Mouse (Mus musculus) brain, adult 10 weeks (tissue): ENCODE measurements around the gene Mapk11. TPM values are rescaled to one million over a fixed set of nuclear protein-coding genes. Genes with fewer than 3 reads are reported as not detected.

Experiments
- polyA plus RNA-seq: library from polyadenylated mRNA; stranded (reverse); fragments of 350-450 nt; fragmentation: Illumina TruSeq; extraction: RNeasy Lipid Tissue Mini Kit (QIAGEN cat#74804); gene quantifications from one replicate; pipeline ENCODE4 v1.2.3, GENCODE M21; 2015; ENCODE audit warnings: low read depth, low replicate concordance

The Mapk11 gene
- 51.9 TPM for polyA plus RNA-seq

DNA sequence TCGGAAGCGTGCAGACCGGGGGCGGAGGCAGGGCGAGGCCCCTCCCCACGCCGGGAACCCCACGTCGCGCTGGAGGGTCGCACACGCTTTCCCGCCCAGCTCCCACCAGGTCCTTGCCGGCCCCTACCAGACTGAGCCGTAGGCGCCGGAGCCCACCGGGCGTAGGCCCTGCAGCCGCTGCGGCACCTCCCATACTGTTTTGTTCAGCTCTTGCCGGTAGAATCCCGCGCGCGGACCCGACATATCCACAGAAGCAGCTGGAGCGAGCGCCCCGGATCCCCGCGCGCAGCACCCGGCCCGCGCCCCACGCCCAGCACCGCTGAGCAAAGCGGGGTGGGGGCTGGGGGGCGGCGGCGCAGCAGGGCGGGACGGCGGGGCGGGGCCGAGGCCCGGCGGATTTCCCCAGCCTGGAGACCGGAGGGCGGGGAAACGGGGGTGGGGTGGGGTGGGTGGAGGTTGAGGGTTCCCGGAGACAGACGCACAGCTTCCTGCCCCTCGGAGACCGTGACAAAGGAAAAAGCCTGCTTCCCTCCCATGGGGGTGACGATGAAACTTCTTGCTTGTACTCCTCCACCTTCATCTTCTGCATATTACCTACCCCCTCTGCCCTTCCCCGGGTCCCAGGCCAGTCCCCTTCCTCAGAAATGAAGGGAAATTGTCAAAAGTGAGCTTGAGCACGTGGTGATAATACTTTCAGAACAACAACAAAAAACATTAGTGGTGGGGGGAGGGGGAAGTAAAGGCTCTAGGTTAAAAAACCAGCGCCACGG is at the start of gene Mapk11:
Gene Mapk11 (minus strand): TSS at position 358 of the 770 bp plus-strand sequence.

DNA sequence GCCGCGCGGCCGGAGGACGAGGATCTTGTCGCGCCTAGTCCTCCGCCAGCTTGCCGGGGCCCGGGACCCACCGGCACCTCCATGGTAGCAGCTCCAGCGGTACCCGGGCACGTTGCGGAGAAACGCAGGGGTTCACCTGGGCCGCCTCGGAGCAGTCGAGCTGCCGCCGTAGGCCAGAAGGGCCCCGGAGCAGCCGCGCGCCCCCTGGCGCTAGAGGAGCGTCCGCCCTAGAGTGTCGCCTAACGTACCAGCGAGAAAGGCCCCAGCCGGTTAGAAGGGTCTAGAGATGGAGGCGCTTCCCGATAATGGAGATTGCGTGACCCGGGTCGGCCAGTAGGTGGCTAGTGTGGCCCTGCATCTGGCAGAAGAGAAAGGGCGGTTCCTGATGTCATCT is 46.9 kb upstream of the Mapk11 start, which contains the start of gene Dennd6b:
Gene Dennd6b (minus strand): TSS at position 184 of the 394 bp plus-strand sequence.

DNA sequence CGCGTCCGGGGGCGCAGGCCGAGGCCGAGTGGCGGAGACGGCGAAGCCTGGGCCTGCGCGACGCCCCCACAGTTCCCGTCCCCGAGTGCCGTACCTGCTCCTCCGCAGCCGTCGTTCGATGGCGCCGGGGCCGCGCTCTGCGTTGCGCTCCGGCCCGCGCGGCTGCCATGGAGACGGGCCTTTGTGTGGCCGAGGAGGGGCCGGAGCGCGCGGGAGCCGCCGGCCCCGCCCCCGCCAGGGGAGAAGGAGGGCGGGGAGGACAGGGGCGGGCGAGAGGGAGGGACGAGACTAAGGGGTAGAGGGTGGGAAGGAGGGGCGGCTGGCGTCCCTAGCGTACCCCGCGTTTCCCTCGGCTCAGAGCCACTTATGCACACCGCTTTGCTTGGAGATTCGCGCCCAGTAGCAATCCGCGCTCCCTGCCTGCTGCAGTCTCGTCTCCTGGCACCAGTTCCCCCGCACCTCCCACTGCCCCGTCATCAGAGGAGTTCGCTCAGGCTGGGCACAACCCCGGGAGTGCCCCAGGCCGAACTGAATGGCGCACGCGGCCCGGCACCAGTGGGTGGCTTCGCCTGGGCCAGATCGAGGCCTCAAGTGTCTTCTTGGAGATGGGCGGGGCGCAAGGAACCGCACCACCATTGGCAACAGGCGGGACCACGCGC is 31.3 kb upstream of the Mapk11 start, which contains the start of gene Plxnb2:
Gene Plxnb2 (minus strand): TSS at position 218 of the 659 bp plus-strand sequence.

DNA sequence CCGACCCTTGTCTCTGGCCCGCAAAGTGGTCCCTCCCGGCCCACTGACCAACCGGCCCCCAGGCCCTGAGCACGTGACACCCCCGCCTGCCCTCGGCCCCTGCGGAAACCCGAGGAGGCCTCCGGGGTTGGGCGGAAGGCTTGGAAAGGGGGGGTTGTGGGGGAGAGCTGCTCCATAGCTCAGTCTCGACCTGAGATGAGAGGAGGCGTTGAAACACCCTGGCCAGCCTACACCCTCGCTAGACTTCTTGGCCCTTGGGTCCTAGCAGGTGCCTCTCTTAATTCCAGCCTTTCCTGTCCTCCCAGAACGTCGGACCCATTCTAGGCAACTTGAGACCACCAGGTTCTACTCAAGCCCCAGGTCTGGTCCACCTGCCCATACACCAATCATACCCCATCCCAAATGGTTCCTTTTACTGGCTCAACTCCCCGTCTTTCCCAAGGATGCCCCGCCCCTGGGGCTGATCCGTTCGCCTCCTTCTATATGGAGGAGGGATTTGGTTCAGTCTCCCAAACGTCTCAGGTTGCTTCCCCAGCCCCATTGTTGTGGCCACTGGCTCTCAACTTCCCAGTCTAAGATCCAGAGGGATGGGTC is 8.7 kb downstream of the Mapk11 start, which contains the start of gene Mapk12:
Gene Mapk12 (minus strand): TSS at position 45 of the 594 bp plus-strand sequence.

DNA sequence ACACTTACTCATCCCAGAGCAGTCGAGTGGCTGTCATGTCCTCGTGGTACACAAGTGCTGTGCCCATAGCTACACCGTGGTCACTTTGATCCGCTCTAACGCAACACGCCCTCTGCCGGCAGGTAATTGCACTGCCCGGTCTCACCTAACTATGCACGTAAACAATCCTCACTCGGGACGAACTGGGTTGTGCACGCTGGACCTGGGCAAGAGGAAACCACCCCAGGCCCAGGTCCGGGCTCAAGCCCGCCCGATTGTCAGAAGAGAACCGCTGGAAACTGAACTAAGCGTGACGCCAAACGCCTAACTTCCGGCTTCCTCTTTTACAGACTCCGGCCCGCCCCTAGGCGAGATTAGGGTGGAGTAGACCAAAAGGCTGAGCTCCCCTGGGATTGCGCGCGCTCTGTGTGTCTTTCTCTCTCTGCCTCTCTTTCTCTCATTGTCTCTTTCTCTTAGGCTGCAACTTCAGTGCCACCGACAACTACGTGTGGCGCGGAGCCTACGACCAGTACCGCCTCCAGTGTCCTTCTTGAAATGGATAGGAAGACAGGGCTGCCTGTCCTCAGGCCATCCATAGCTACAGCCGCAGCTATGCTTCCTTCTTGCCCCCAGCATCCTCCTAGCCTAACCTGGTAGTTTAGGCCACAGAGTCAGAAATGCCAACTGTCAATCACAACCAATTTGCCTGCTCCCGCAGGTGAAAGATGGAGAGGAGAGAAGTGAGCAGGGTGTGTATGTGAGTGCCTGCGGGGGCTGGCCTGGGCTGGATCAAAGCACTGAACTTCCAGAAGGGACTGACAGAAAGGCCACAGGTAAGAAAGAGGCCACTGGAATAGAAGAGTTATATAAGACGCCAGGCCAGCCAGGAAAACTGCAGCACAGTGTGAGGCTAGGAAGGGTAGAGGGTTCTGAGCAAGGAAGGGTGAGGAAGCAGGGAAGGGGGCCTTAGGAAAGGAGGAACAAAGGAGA is 20.8 kb downstream of the Mapk11 start, which contains the start of gene Hdac10:
Gene Hdac10 (minus strand): TSS at position 319 of the 969 bp plus-strand sequence.

DNA sequence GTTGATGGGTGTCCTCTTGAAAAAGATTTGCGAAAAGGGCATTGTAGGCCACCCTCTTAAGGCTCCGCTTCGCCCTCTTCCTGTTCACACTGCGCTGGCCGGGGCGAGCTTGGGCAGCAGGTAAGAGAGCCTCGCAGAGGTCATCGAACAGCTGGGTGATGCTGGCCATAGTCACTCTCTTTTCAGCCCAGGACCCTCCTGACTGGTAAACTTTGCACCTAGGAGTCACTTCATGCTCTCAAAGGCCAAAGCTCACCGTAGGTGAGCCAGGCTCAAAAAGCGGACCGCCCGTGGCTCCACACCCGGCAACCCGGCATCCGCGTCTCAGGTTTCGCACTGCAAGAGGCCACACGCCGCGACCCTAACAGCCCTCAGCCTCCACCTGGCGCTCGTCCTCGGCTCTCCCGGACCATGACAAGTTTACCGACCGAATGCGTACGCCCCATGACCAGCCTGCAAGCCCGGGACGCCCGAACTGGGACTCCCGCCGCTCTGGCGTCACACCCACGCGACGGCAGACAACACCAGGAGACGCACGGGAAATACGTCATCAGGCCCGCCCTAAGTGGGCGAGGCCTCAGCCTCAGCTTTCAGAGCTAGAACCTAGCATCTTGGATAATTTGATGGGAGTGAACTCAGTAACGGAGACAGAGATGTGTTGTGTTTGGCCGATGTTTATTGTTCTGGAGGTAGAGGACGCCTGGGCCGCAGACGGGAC is 26.6 kb downstream of the Mapk11 start, which contains the start of gene Tubgcp6:
Gene Tubgcp6 (minus strand): TSS at position 464 of the 718 bp plus-strand sequence.

Other genes starting within 250 kb of the Mapk11 start
- 0.76 TPM for gene Ttll8, start 195.2 kb downstream of the Mapk11 start, polyA plus RNA-seq
- 156 TPM for gene Mlc1, start 170.6 kb downstream of the Mapk11 start, polyA plus RNA-seq
- not detected for gene Mov10l1, start 166.7 kb downstream of the Mapk11 start, polyA plus RNA-seq
- 94.0 TPM for gene Panx2, start 89.9 kb downstream of the Mapk11 start, polyA plus RNA-seq
- gene Trabd, start 74.5 kb downstream of the Mapk11 start, polyA plus RNA-seq: 19.8 TPM
- gene Selenoo, start 60.5 kb downstream of the Mapk11 start, polyA plus RNA-seq: 27.4 TPM
- 19.0 TPM for gene Tubgcp6, start 26.5 kb downstream of the Mapk11 start, polyA plus RNA-seq
- gene Hdac10, start 20.9 kb downstream of the Mapk11 start, polyA plus RNA-seq: 12.4 TPM
- gene Mapk12, start 8.9 kb downstream of the Mapk11 start, polyA plus RNA-seq: 12.5 TPM
- gene Plxnb2, start 31.2 kb upstream of the Mapk11 start, polyA plus RNA-seq: 36.2 TPM
- 51.1 TPM for gene Dennd6b, start 46.9 kb upstream of the Mapk11 start, polyA plus RNA-seq
- gene Ppp6r2, start 61.9 kb upstream of the Mapk11 start, polyA plus RNA-seq: 78.9 TPM
- gene Sbf1, start 165.7 kb upstream of the Mapk11 start, polyA plus RNA-seq: 124 TPM
- gene Adm2, start 173.1 kb upstream of the Mapk11 start, polyA plus RNA-seq: not detected
- gene Miox, start 184.8 kb upstream of the Mapk11 start, polyA plus RNA-seq: not detected
- gene Lmf2, start 206.0 kb upstream of the Mapk11 start, polyA plus RNA-seq: 11.3 TPM
- 80.4 TPM for gene Ncaph2, start 206.1 kb upstream of the Mapk11 start, polyA plus RNA-seq
- gene Sco2, start 224.2 kb upstream of the Mapk11 start, polyA plus RNA-seq: 29.7 TPM
- 1.7 TPM for gene Tymp, start 227.4 kb upstream of the Mapk11 start, polyA plus RNA-seq
- gene Odf3b, start 229.7 kb upstream of the Mapk11 start, polyA plus RNA-seq: 5.0 TPM
- gene Klhdc7b, start 235.3 kb upstream of the Mapk11 start, polyA plus RNA-seq: 0.46 TPM